Mouse (Mus musculus) stomach, embryonic 14.5 days (tissue): ENCODE results near the gene Sgca. TPM values are rescaled to one million over a fixed set of nuclear protein-coding genes. Genes with fewer than 3 reads are reported as not detected.

Experiments
- ATAC-seq: fragments of 200-750 bp; cut with Nextera tagmentation; 2 replicates; pipeline ENCODE4 v1.8.0; 2017; ENCODE audit warnings: low read depth, moderate TSS enrichment; ENCODE audit not compliant: insufficient number of reproducible peaks, insufficient read depth, low FRiP score
- H3K27ac ChIP-seq: fragments of 300-500 bp; sonication (generic); 2 replicates; pipeline ENCODE4 v1.5.1; 2014; ENCODE audit warnings: mild to moderate bottlenecking, low read length, moderate library complexity, mixed read lengths
- H3K27me3 ChIP-seq: fragments of 300-500 bp; sonication (generic); 2 replicates; pipeline ENCODE4 v1.6.1; 2014; ENCODE audit warnings: low read length, control low read depth, mixed read lengths; ENCODE audit not compliant: control insufficient read depth, insufficient read depth
- H3K36me3 ChIP-seq: fragments of 300-500 bp; sonication (generic); 2 replicates; pipeline ENCODE4 v1.6.1; 2014; ENCODE audit warnings: mild to moderate bottlenecking, control low read depth, low read length, moderate library complexity, mixed read lengths; ENCODE audit not compliant: control insufficient read depth, insufficient read depth
- H3K4me1 ChIP-seq: fragments of 300-500 bp; sonication (generic); 2 replicates; pipeline ENCODE4 v1.6.1; 2014; ENCODE audit warnings: low read length, control low read depth, mixed read lengths; ENCODE audit not compliant: control insufficient read depth, insufficient read depth
- H3K4me2 ChIP-seq: fragments of 300-500 bp; sonication (generic); replicated peaks from 2 replicates; pipeline ENCODE4 v1.6.1; 2014; ENCODE audit warnings: low read depth, low read length, control low read depth
- H3K4me3 ChIP-seq: fragments of 300-500 bp; sonication (generic); 2 replicates; pipeline ENCODE4 v1.5.1; 2014; ENCODE audit warnings: low read depth, low read length, control low read depth
- H3K9ac ChIP-seq: fragments of 300-500 bp; sonication (generic); replicated peaks from 2 replicates; pipeline ENCODE4 v1.6.1; 2014; ENCODE audit warnings: low read depth, mild to moderate bottlenecking, control low read depth, low read length, moderate library complexity, mixed read lengths
- H3K9me3 ChIP-seq: fragments of 300-500 bp; sonication (generic); 2 replicates; pipeline ENCODE4 v1.6.1; 2016; ENCODE audit warnings: low read depth, low read length, control low read depth; ENCODE audit not compliant: control insufficient read depth
- WGBS: fragments of 180-500 bp; shearing (Covaris S2); extraction: QIAGEN DNeasy Blood & Tissue Kit; methylation state at CpG from one replicate; pipeline ENCODE4 v1.1.7; 2014; 5-methylcytosine and 5-hydroxymethylcytosine counted together
- polyA plus RNA-seq: library from polyadenylated mRNA; unstranded; fragments of >200 nt; fragmentation: Nextera tagmentation; extraction: Ambion mirVana; gene quantifications from 2 replicates; pipeline ENCODE4 v1.2.1, GENCODE M21; 2014

Gene Sgca
- polyA plus RNA-seq, 1 experiment from 2014 or later = 0.30 TPM

- no peak overlapping the region for H3K9ac ChIP-seq
- peaks cover 4% of the 10 kb centered on the region; the same call in 1 of the 2 replicates for H3K36me3 ChIP-seq
- ATAC-seq = no peak
- 6% methylated on average over 8 of the region's 8 CpGs for WGBS
- H3K4me1 ChIP-seq = peaks cover 47% of the 10 kb centered on the region
- no peak overlapping the region for H3K4me3 ChIP-seq
- H3K9me3 ChIP-seq = no peaks in the 10 kb centered on the region
- H3K27me3 ChIP-seq = no peaks in the 10 kb centered on the region
- H3K27ac ChIP-seq = peak overlapping the region; percentile 96
- peak overlapping the region; percentile 28; the same call in 1 of the 2 replicates for H3K4me2 ChIP-seq
Observed at GRCm38 (mm10) chr11:94933584-94933983, 42.5 kb downstream of the Sgca start.

DNA sequence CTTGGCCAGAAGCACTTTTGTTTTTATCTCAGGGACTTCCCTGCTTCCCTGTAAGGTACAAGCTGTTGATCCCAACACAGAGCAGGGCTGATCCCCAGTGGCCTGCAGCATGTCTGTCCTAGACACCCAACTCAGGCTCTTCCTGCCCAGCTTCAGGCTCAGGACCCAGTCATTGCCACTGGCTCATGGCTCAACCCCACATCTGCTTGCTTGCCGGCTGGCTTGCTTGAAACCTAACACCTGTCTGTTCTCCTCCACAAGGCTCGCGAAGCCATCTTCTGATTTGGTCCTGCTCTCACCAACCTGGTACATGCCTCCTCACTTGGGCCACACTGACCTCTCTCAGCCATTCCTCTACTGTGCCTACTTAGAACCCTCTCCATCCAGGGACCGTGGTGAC is 46.0 kb downstream of the Sgca start:
- H3K4me2 ChIP-seq = no peak overlapping the region
- no peak overlapping the region for H3K9ac ChIP-seq
- peak overlapping the region; percentile 96 for H3K27ac ChIP-seq
- H3K9me3 ChIP-seq = no peaks in the 10 kb centered on the region
- H3K36me3 ChIP-seq = no peaks in the 10 kb centered on the region
- no peak overlapping the region for H3K4me3 ChIP-seq
- WGBS = 23% methylated on average over 4 of the region's 4 CpGs
- H3K4me1 ChIP-seq = peaks cover 61% of the 10 kb centered on the region
- ATAC-seq = no peak
- H3K27me3 ChIP-seq = no peaks in the 10 kb centered on the region

DNA sequence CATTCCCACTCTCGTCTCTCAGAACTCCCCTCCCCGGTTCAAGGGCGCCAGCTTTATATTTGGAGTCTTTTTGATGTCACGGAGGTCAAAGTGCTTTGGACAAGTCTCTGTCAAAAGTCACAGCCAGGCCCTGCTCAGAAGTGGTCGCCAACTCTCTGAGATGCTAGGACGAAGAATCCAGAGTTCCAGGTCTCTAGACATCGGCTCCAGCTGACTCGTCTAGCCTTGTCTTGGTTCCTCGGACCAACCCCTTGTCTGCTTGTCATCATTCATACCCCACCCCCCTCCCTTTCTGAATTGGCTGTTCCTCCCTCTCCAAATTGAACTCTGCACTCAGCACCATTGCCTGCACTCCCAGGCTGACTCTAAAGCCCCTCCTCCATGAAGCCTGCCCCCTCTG is 46.5 kb downstream of the Sgca start:
- Histone ChIP-seq H3K36me3 (no peaks in the 10 kb centered on the region), H3K27ac (peak overlapping the region; percentile 96), H3K4me2 (peak overlapping the region; percentile 32; the same call in 1 of the 2 replicates), H3K9me3 (no peaks in the 10 kb centered on the region), H3K9ac (no peak overlapping the region), H3K4me1 (peaks cover 56% of the 10 kb centered on the region), H3K27me3 (no peaks in the 10 kb centered on the region), H3K4me3 (no peak overlapping the region)
- no peak for ATAC-seq
- 19% methylated on average over 9 of the region's 9 CpGs for WGBS

DNA sequence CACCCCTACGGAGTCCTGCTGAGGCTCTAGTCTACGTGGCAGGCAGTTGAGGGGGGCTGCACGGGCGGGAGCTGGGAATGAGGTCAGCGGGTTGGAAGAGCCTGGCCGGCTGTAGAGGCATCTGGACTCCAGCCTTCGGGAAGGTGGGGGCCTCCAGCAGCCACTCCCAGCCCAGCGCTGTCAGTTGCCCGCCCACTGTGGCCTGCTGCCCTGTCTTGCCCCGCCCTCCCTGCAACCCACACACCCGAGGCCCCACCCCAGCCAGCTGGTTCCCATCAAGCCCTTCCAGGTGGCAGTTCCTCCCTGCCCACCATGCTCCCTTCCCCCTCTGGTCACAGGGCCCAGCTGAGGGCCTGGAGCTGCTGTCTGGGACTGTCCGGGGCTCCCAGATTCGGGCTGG is 47.3 kb downstream of the Sgca start:
- H3K4me3 ChIP-seq = no peak overlapping the region
- WGBS = 2% methylated on average over 13 of the region's 13 CpGs

DNA sequence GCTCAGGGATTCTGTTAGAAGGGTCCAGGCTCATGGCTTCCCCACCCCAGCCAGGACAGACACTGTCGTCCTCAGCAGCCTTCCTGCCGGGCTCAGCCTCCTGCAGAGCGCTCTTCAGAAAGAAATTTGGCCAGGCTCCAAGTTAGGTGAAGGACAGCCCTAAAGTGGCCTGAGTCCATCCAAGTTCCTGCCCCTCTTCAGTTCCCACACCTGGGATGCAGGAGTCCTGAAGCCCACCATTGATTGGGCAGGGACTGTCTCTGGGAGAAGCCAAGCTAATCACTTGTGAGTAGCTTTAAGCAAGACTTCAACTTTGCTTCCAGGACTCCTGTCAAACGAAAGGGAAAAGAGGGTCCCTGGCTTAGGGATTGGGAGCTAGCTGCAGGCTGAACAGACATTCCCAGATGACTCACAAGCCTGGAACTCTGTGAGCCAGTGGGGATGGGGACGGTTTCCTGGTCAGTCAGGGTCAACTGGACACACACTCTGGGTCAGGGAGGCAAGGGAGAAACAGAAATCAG is 48.3 kb downstream of the Sgca start:
- no peaks in the 10 kb centered on the region for H3K36me3 ChIP-seq
- no peak overlapping the region for H3K4me2 ChIP-seq
- peak overlapping the region; percentile 96 for H3K27ac ChIP-seq
- no peaks in the 10 kb centered on the region for H3K9me3 ChIP-seq
- H3K4me1 ChIP-seq = peaks cover 44% of the 10 kb centered on the region
- 14% methylated on average over 5 of the region's 5 CpGs for WGBS
- H3K9ac ChIP-seq = no peak overlapping the region; the same call in 1 of the 2 replicates
- no peak for ATAC-seq
- H3K4me3 ChIP-seq = no peak overlapping the region
- H3K27me3 ChIP-seq = no peaks in the 10 kb centered on the region

More for the DNA sequence above, 47.3 kb downstream of the Sgca start:
- peaks cover 48% of the 10 kb centered on the region for H3K4me1 ChIP-seq
- no peaks in the 10 kb centered on the region for H3K9me3 ChIP-seq
- H3K36me3 ChIP-seq = no peaks in the 10 kb centered on the region
- H3K4me2 ChIP-seq = peak overlapping the region; percentile 32
- H3K27me3 ChIP-seq = no peaks in the 10 kb centered on the region
- ATAC-seq = peak; percentile 94
- peak overlapping the region; percentile 96 for H3K27ac ChIP-seq
- H3K9ac ChIP-seq = no peak overlapping the region

GRCm38 (mm10) chr11:94926431-94926830 is 49.7 kb downstream of the Sgca start:
- H3K9ac ChIP-seq = no peak overlapping the region
- H3K4me1 ChIP-seq = peaks cover 41% of the 10 kb centered on the region
- H3K27ac ChIP-seq = peak overlapping the region; percentile 96
- H3K4me2 ChIP-seq = no peak overlapping the region
- H3K36me3 ChIP-seq = no peaks in the 10 kb centered on the region
- no peaks in the 10 kb centered on the region for H3K9me3 ChIP-seq
- no peak for ATAC-seq
- WGBS = 42% methylated on average over 11 of the region's 11 CpGs
- no peaks in the 10 kb centered on the region for H3K27me3 ChIP-seq
- no peak overlapping the region for H3K4me3 ChIP-seq

DNA sequence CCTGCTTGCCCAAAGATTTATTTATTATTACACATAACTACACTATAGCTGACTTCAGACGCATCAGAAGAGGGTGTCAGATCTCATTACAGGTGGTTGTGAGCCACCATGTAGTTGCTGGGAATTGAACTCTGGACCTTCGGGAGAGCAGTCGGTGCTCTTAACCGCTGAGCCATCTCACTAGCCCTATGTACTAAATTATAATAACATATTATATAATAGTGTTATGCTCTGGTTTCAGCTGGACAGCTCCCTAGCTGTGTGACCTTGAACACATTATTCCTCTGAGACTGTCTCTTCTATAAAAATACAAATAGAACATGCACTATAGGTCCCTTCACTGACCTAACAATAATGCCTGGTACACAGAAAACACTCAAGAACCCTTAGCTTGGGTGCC is 51.1 kb downstream of the Sgca start:
- no peak overlapping the region for H3K4me3 ChIP-seq
- H3K9ac ChIP-seq = no peak overlapping the region
- ATAC-seq = no peak
- no peaks in the 10 kb centered on the region for H3K27me3 ChIP-seq
- no peak overlapping the region for H3K4me2 ChIP-seq
- H3K9me3 ChIP-seq = no peaks in the 10 kb centered on the region
- WGBS = 93% methylated on average over 4 of the region's 4 CpGs
- H3K36me3 ChIP-seq = no peaks in the 10 kb centered on the region
- peaks cover 32% of the 10 kb centered on the region for H3K4me1 ChIP-seq
- H3K27ac ChIP-seq = no peak overlapping the region

GRCm38 (mm10) chr11:94920996-94921401 is 55.1 kb downstream of the Sgca start:
- Histone ChIP-seq H3K4me2 (no peak overlapping the region), H3K4me3 (no peak overlapping the region), H3K9me3 (no peaks in the 10 kb centered on the region), H3K36me3 (no peaks in the 10 kb centered on the region), H3K4me1 (peaks cover 8% of the 10 kb centered on the region), H3K27me3 (no peaks in the 10 kb centered on the region), H3K9ac (no peak overlapping the region), H3K27ac (peak overlapping the region; percentile 66)
- 21% methylated on average over 6 of the region's 6 CpGs for WGBS
- ATAC-seq = no peak

DNA sequence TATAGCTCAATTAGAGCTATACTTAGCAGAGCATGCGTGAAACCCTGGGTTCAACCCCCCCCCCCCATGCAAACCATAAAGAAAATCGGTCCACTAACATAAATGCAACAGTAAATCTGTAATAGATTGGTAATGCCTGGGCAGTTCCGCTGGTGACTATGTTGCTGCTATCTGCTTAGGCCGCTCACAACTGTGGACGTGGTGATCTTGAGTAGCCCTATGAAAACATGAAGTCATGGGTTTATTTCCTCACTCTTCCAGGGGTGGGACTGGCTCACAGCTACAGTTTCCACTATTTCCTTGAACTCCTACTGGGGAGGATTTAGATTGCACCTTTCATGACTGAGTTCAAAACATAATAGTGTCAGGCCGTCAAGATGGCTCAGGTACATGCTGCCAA is 58.4 kb downstream of the Sgca start:
- 65% methylated on average over 6 of the region's 6 CpGs for WGBS
- H3K27ac ChIP-seq = peak overlapping the region; percentile 66; the same call in 1 of the 2 replicates
- no peak for ATAC-seq

More for the DNA sequence above, 58.4 kb downstream of the Sgca start:
- no peak overlapping the region for H3K4me2 ChIP-seq
- H3K4me1 ChIP-seq = peaks cover 17% of the 10 kb centered on the region
- no peaks in the 10 kb centered on the region for H3K36me3 ChIP-seq
- H3K9me3 ChIP-seq = no peaks in the 10 kb centered on the region
- no peak overlapping the region for H3K9ac ChIP-seq
- no peak overlapping the region for H3K4me3 ChIP-seq
- no peaks in the 10 kb centered on the region for H3K27me3 ChIP-seq
